Mouse (Mus musculus): ENCODE results near the gene Baz1b.

DNA sequence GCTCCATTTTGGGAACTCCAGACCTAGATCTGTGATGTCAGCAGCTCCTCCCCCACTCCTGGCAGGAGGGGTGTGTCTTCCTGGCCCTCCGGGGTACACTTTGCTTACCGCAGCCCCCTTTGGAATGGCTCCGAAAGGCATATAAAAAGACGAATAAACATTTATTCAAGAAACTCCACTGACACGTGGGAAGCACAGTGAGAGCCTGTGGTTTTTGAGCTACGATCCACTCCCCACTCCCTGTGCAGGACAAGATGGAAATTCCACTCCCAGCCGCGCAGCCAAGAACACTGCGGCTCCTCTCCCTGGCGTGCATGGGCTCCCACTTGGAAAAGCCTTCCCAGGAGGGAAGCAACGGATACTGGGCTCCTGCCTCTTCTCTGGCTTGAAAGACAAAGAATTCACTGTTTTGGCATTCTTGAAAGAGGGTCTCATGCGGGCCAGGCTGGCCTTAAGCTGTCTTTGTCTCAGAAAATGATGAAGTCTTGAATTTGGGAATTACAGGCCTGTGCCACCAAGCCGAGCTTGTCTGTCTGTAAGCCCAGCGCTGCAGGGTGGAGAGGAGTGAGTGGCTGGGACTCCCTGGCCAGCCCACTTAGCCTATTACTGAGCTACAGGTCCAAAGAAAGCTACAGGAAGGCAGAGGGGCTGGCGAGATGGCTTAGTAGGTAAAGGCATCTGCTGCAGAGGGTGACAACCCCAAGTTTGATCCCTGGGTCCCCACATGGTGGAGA lies 87.8 kb downstream of the Baz1b start:
- no peak for TF ChIP-seq CTCF (IDR thresholded peaks at IDR 0.05; ENCODE audit: low read depth, low read length)
- TF ChIP-seq POLR2A (IDR thresholded peaks at IDR 0.05; ENCODE audit: extremely low read depth, insufficient read depth, low read length): no peak

Measured in liver, adult 2 months (tissue).